Mouse (Mus musculus) frontal cortex, postnatal 10 days (tissue): ENCODE results near the gene Tfcp2l1.
A peak's percentile ranks its signal among the peaks of the same experiment; 100 is the strongest.

ENCODE experiments used
- DNase-seq, 2 experiments: peaks; one replicate each; pipeline ENCODE4 v3.0.0; 2022; ENCODE audit warnings: low spot score in 2 of 2, mixed read lengths in 1 of 2

Gene Tfcp2l1

DNA sequence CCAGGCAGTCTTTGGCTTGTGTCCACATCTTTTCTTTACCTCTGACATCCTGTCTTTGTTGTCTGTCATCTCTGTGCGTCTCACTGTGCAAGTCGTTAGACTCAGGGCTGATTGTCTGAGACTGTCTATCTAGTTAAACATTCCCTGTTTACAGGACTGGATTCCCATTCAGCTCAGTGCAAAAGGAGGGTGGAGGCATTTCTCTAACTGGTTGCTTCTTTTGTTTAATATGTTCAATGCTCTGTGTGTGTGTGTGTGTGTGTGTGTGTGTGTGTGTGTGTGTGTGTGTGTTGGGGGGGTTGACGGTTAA lies 23.0 kb downstream of the Tfcp2l1 start:
- DNase-seq, result no peak

DNA sequence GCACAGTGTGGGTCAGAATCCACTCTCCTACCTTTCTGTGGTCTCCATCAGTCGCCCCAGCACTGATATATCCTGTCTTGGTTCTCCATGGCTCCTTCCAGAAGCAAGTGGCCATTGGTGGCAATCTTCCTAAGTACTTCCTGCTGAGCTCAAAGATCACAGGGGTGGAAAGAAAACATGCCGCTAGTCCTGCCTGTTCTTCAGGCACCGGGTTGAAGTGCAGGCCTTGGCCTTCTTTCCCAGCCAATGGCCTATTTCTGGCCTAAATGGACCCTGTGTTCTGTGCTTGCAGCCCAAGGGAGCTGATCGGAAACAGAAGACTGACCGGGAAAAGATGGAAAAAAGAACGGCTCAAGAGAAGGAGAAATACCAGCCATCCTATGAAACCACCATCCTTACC lies 31.0 kb downstream of the Tfcp2l1 start:
- DNase-seq, result no peak

DNA sequence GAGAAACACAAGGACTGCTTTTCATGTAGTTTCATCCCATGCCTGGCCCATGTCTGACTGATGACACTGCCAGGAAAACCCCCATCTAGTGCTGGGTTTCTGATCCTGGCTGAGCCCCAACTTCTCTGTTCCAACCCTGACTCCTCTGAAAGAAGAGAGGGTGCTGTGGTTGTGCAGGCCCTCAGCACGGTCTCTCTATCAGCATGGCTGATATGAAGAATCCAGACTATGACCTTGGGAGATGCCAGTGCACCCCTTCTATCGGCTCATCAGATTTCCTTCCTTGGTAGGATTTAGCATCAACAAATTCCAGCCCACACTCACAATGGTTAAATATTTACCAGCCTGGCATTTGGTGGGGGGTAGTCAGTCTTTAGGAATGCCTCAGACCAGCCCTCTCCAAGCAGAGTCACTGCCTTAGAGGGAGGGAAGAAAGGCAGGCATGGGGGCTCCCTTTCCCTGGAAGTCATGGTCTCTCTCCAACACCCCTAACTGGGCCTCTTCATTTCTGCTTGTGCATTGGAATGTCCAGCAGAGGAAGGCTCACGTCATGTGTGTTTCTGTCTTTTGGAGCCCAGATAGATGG lies 33.2 kb downstream of the Tfcp2l1 start:
- DNase-seq, result no peak

DNA sequence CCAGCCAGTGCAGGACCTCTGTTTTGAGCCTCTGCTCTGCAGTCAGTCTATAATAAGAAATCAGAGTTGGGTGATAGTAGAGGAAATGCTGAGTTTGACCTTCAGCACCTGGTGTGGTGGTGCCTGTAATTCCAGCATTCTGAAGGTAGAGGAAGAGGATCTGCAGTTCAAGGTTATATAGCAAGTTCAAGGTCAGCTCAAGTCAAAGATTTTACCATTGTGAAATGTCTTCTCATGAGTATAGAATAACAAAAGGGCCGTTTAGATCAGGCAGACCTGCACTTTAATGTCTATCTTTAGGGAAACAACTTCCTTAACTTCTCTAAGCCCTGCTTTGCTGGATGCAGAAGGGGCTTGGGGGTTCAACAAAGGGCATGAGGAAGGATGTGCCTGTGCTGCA lies 35.3 kb downstream of the Tfcp2l1 start:
- DNase-seq, result no peak

DNA sequence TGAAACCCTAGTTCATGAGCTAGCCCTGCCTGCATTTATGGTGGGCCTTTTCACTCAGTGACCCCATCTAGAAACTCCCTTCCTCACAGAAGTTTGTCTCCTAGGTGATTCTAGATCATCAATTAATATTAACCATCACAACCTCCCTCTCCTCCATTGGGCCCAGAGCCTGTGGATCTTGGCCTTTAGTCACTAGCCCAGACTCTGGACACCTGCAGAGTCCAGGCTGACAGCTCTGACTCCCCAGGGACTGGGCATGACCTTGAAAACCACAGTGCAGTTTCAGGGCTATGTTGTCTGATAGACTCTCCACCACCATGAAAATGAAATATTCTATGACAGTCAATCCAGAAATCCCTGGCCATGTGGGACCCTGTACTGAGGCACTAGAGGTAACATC lies 39.8 kb downstream of the Tfcp2l1 start:
- no peak for DNase-seq

DNA sequence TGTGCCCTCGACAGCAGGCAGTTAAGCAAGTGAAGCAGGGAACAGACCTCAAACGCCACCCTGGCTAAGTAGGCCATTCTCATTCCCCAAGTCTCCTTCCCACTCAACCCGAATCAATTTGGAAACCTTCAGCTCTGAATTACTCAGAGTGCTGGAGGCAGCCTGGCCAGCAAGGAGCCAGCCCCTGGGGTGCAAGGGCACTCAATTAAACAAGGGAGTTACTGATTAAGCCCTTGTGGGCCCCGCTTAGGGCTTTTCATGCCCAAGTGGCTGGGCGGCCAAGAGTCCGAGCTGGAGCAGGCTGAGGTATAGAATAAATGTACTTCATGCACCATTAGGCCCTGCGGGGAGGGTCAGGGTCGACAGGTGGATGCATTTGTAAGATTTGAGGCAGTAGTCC lies 44.5 kb downstream of the Tfcp2l1 start:
- peak in 1 of 2 experiments; percentile 22 for DNase-seq

DNA sequence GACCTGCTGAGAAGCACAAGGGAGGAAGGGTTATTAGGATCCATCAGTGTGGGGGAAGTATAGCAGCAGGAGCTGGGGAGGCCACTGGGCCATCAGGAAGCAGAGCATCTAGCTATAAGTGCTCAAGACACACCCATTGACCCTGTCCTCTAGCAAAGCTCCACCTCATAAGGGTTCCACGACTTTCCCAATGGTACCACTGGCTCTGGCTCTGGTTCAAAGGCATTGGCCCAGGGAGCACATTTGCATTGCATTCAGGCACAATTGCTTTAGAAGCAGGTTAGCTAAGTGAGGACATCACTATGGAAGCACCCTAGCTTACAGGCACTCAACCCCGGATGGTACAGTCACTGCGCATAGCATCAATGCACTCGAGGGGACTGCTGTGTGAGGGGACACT lies 46.4 kb downstream of the Tfcp2l1 start:
- DNase-seq, result no peak

DNA sequence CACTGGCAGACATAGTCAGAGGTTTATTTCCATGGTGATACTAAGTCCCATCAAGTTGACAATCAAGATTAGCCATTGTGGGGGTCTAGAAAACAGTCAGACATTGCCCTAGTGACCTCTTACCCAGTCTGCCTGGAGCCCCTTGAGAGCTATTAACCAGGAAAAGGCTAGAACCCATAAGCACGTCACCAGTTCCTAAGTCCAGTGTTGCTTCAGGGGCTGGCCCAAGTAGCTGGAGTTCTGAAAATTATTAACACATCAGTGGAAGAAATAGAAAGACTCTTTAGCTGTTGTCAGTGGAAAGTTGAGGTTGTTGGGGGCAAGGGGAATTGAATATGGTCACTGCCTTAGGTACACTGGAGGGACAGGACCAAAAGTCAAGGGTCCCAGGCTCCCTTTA lies 54.2 kb downstream of the Tfcp2l1 start:
- DNase-seq, result no peak

DNA sequence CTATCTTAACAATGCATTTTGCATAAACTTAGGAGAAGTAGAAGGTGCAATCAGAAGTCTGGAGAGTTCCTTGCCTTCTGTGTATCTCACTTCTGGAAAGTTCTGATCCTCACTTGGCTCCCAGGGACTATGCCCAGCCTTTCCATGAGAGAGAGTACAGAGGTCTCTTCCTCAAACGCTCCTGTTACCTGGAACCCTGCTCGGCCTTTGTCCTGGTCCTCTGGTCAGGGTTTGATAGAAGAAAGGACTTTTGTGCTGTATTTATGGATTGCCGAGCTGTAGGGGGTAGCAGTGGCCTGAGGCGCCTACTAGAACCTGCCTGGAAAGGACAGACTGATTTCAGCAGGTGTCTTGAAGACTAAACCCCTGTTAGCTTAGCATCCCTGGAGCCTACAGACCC lies 55.9 kb downstream of the Tfcp2l1 start:
- no peak for DNase-seq

DNA sequence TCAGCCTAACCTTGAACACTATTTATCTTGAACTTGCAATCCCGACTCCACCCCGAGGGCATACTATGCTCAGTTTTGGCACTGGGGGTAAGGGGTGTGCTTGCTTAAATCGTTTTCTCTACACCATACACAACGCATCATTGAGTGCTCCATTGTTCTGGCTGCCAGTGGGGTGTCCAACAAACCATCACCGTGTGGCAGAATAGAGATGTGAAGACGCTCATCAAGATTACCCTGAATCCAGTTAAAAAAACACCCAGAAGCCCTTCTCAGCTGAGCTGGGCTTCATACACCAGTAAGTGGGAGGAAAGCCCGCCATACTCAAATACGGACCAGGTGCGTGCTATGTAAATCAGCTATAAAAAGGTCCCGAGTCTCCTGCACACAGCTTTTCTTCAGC lies 60.0 kb downstream of the Tfcp2l1 start:
- no peak for DNase-seq

DNA sequence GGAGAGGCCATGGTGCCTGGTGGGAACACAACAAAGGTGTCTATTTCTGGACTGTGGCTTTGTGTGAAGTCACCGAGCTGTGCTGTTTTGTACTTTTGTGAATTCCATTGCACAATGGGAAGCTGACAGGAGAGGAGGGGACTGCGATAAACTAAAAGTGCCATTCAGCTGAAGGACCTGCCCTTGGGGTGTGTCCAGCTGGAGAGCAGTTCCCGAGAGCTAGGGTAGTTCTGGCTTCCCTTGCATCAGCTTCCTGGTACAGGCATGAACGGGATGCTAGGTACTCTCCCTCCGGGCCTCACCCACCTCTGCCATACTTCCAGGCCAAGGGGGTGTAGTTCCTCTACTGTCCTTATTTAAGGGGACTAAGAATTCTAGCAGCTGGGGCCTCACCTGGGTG lies 62.1 kb downstream of the Tfcp2l1 start:
- DNase-seq, result no peak

DNA sequence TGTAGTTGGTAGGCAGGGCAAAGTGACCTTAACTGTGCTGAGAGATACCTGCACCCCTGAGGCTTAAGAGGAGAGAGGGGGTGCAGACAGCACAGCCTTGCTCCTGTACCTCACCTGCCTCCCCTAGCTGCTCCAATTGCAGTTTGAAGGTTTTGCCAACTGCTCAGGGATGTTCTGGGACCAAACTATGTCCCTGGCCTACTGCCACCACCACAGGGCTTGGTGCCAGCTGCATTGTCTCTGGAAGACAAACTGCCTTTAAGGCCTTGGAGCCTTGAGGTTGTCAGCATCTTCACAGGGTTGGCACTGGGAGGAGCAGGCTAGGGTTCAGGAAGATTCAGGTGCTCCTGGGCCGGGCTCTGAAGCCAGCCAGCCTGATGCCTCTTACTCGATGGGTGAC lies 66.7 kb downstream of the Tfcp2l1 start:
- no peak for DNase-seq

DNA sequence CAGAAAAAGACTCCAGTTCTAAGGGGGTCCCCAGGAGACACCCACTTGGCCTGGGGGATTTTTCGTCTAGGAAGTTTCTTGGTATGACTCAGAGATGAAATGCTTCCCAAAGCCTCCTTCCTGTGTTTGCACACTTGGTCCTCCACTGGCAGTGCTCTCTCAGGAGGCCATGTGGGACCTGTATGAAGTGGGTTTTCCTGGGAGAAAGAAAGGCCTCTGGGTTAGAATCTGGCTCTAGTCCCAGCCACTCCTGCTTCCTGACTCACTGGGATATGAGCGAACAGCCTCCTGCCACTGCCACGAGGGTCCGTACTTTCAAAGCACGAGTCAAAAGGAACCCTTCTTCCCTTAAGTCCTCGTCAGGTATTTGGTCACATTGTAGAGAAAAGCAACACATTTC lies 70.2 kb downstream of the Tfcp2l1 start:
- DNase-seq, result no peak

DNA sequence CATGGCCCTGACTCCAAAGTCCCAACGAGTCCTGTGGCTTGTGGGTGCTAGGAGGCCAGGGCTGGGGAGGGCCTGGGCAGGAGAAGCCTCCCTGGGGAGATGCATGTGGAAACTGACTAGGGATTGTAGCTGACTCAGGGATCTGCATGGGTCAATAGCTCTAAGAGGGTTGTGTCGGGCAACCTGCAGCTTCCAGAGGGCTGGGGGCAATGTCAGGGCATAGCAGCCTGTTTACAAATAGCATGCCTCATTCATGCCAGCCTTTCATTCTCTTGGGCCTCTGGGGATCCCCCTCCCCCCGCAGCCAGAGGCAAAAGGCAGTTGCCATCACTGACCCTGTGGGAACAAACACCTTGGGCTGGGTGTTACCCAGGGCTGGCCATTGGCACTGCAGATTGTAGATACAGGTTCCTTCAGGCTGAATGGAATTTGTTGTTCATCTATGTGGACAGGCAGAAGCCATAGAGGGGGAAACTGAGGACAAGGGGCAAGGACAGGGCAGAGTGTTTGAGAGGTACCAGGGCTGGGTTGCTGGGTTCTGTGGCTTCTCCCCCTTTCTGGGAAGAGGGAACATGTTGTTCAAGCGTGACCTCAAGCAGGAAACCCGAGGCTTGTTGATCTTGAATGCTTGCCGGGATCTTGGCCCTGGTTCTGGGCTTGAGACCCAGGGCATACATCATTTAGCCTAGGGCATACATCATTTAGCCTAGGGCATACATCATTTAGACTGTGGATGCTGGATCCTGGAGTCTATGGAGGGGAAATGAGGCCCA lies 71.6 kb downstream of the Tfcp2l1 start:
- no peak for DNase-seq

DNA sequence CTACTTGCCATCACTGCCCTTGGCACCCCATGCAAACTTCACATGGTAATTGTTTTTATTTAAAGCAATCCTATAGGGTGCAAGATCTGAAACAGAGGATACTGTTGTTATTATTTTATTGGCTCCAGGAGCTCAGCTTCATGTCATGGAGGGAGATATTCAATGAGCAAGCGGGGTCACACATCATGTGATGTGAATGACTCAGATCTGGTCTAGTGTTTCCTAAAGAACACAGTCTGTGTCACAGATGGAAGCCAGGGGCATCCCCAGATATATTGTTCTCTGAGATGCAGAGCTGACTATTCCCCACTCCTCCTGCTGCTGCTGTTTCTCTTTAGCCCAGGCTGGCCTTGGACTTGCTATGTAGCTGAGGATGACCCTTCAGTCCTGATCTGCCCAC lies 72.2 kb downstream of the Tfcp2l1 start:
- no peak for DNase-seq

DNA sequence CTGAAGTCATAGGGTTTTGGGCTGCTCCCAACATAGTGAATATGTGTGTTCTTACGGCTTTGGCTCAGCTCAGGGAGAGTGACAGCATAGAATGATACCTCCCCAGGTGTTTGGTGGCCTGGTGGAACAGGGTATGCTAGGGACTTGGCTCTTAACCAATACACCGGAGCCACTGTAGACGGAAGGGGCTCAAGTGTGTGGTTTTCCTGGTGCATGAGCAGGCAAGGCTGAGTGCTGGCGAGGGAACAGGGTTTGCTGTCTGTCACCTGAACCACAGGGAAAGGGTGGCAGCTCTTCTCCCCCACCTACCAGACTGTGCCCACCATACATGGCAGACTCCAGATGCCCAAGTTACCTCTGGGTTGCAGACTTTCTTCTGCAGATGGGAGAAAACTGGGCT lies 83.9 kb downstream of the Tfcp2l1 start:
- DNase-seq, result no peak

DNA sequence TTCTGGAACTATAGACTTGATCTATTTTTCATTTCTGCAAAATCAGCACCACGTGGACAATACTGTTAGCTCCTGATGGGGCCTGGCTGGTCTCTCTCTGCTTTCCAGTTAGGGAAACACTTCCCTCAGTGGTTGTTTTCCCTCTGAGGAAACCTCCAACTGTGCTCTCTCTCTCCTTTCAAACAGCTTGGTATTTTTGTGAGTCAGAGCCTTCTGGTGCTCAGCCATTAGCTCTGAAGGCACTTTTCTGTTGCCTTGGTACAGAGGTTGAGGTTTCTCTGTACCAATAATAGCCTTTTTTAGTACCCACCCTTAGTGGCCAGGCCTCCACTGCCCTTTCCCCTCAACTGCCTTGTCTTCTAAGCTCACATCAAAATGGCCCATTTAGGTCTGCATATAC lies 88.5 kb downstream of the Tfcp2l1 start:
- DNase-seq, result no peak

DNA sequence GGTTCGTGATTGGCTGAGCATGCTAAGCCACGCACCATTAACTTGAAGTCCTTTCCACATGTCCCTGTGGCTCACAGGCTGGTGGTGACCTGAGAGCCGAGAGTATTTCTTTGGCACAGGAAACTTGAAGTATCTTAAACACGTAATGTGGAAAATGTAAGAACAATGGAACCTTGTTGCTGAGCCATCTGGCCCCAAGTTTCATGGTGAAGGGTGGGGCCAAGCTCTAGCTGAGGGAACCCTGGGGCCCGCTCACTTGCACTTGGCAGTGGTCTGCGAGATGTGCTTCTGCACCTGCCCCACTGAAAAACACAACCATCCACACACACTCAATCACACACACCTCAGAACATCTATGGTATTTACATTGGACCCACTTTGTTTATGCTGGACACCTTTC lies 90.3 kb downstream of the Tfcp2l1 start:
- DNase-seq, result no peak

DNA sequence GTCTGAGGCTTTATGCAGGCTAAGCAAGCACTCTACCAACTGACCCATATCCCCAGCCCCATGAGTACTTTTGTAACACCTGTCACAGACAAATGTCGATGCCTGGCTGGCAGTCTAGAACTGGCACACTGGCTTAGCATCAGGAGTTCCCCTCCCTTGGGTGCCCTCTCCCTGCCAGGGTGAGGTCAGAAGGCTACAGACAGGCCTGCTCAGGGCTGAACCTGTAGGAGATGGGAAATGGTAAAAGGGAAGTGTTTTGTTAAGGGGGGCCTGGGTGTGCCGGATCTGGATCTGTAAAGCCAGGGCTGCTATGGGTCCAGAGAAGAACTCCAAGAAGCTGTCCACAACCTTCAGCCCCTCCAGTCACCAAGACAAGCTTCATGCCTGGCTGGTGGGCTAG lies 92.0 kb downstream of the Tfcp2l1 start:
- DNase-seq, result no peak

DNA sequence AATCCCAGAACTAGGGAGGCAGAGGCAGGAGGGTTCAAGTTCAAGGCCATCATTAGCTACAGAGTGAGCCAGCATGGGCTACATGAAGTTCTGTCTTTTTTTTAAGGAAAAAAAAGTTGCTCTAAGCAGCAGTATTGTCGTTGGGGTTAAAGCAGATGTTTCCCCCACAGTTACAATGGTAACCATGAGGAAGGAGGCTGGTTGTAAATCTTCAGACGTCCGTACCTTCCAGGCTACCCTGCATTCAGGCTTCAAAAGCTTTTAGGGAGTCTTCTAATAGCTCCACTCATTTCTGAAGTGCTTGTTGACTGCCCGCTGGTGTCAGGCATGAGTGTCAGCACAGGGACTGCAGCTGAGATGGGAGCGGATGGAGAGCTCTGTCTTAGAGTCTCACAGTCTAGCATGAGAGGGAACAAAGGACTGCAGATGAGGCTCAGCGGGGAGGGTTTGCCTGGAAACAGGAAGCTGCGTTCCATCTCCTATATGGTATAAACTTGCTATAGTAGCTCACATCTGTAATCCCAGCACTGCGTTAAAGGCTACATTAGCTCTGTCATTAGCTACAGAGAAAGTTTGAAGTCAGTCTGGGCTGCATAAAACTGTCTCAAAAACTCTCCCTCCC lies 92.8 kb downstream of the Tfcp2l1 start:
- no peak for DNase-seq

DNA sequence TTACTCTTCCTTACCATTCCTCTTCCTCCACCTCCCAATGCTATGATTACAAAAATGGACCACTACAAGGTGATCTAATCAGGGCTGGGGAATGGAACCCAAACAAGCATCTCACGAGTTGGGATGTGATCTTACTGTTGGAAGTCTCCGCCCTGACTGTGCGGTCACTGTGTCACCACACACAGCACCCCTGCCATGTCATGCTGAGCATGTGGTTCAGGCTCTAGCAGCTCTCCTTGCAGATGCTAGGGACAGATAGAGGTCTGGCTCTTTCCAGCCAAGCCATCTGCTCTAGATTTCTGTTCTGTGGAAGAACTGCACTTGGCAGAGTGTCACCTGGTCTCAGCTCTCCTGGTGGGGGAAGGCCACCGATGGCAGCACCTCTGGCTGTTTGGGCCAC lies 99.3 kb downstream of the Tfcp2l1 start:
- no peak for DNase-seq

DNA sequence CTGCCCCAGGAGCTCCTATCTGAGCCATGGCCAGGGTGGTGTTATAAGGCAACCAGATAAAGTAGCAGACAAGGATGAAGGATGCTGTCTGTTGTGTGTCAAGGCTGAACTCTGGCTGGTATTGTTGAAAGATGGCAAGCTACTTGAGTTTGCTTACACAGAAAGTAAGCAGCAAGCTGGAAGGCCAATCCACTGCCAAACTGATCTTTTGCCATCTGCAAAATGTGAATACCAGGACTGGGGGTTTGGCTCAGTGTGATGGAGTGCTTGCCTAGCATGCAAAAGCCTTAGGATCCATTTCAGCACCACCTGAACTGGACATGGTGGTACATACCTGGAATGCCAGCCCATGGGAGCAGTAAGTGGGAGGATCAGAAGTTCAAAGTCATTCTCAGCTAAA lies 101.1 kb downstream of the Tfcp2l1 start:
- DNase-seq, result no peak
